Mouse (Mus musculus) forebrain, embryonic 10.5 days (tissue): ENCODE results near the gene Mt4. TPM values are rescaled to one million over a fixed set of nuclear protein-coding genes. Genes with fewer than 3 reads are reported as not detected.

ENCODE experiments used
- DNase-seq: peaks from one replicate; pipeline ENCODE4 v3.0.0-alpha.2; 2017; ENCODE audit warnings: low spot score; ENCODE audit errors: extremely low spot score
- H3K27ac ChIP-seq: fragments of 300-500 bp; sonication (generic); 2 replicates; pipeline ENCODE4 v1.5.1; 2016; ENCODE audit warnings: mild to moderate bottlenecking
- H3K27me3 ChIP-seq: fragments of 300-500 bp; sonication (generic); 2 replicates; pipeline ENCODE4 v1.6.1; 2016; ENCODE audit warnings: mild to moderate bottlenecking; ENCODE audit not compliant: poor library complexity, severe bottlenecking
- H3K36me3 ChIP-seq: fragments of 300-500 bp; sonication (generic); replicated peaks from 2 replicates; pipeline ENCODE4 v1.6.1; 2016; ENCODE audit warnings: mild to moderate bottlenecking, moderate library complexity
- H3K4me1 ChIP-seq: fragments of 300-500 bp; sonication (generic); 2 replicates; pipeline ENCODE4 v1.6.1; 2016
- H3K4me3 ChIP-seq: fragments of 300-500 bp; sonication (generic); 2 replicates; pipeline ENCODE4 v1.5.1; 2016; ENCODE audit warnings: mild to moderate bottlenecking, moderate library complexity
- H3K9me3 ChIP-seq: fragments of 300-500 bp; sonication (generic); 2 replicates; pipeline ENCODE4 v1.6.1; 2016; ENCODE audit warnings: mild to moderate bottlenecking, moderate library complexity
- WGBS: fragments of 180-500 bp; shearing (Covaris S2); methylation state at CpG from one replicate; pipeline ENCODE4 v1.1.7; 2016; 5-methylcytosine and 5-hydroxymethylcytosine counted together
- polyA plus RNA-seq: library from polyadenylated mRNA; unstranded; fragments of >200 nt; fragmentation: Nextera tagmentation; extraction: Ambion mirVana; gene quantifications from 2 replicates; pipeline ENCODE4 v1.2.1, GENCODE M21; 2016

The Mt4 gene
- polyA plus RNA-seq, 1 experiment from 2014 or later, result not detected

DNA sequence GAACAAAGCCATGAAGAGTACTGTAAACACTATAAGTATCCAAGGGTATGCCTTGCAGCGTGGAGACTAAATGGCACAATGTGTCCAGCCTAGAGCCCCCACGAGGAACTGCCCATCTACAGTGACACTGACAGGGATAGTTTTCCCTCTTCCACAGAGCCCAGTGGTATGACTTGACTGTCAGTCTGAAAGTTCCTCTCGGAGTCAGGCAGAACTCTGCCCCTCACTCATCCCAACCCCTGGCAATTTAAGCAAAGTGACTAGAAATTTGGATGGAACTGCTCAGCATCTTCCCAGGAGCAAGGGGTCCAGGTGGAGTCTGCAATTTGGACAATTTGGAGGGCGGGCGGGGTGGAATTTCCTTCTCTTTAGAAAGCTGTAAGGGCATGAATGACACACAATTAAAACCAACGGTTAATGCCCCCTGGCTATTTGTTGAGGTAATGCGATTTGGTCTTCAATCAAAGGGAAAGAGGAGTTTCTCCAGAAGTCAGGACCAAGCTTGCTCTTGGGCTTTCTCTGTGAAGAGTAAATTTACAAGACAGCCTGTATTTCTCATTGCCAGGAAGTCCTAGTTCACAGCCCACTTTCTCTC, 37.7 kb downstream of the Mt4 start:
- 19% methylated on average over 7 of the region's 7 CpGs for WGBS

DNA sequence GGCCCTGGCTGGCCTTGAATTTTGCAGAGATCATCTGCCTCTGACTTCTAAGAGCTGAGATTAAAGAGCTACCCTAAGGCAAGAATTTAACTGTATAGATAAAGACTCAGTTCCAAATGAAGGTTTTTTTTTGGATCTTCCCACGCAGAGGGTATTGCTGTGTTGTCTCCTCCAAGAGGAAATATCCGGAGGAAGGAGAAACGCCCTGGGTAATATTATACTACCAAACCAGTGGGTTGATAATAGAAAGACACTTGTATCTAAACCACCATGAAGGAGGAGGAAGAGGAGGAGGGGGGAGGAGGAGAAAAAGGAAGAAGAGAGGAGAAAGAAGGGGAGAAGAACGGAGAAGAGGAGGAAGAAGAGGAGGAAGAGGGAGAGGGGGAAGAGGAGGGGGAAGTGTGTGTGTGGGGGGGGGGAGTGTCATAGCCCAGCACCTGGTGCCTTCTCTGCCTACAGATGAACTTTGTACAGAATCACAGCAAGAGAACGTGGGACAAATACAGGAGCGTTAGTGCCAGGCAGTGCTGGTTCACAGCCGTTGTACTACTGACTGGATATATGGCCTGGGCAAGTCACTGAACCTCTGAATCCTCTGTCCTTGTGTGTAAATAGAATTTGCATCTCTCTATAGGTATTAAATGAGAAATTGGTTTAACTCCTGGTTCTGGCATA, 40.9 kb downstream of the Mt4 start:
- Histone ChIP-seq H3K9me3 (no peaks in the 10 kb centered on the region), H3K4me3 (no peak overlapping the region), H3K27ac (no peak overlapping the region), H3K4me1 (peaks cover 46% of the 10 kb centered on the region), H3K27me3 (peaks cover 100% of the 10 kb centered on the region), H3K36me3 (no peaks in the 10 kb centered on the region)
- DNase-seq, result no peak
- WGBS, result 63% methylated on average over 7 of the region's 7 CpGs

More for the DNA sequence above, 37.7 kb downstream of the Mt4 start:
- peaks cover 100% of the 10 kb centered on the region for H3K27me3 ChIP-seq
- no peak overlapping the region for H3K27ac ChIP-seq
- H3K36me3 ChIP-seq, result no peaks in the 10 kb centered on the region
- H3K4me3 ChIP-seq, result peak overlapping the region; percentile 5; the same call in 1 of the 2 replicates
- no peak for DNase-seq
- H3K4me1 ChIP-seq, result peaks cover 52% of the 10 kb centered on the region
- no peaks in the 10 kb centered on the region for H3K9me3 ChIP-seq

DNA sequence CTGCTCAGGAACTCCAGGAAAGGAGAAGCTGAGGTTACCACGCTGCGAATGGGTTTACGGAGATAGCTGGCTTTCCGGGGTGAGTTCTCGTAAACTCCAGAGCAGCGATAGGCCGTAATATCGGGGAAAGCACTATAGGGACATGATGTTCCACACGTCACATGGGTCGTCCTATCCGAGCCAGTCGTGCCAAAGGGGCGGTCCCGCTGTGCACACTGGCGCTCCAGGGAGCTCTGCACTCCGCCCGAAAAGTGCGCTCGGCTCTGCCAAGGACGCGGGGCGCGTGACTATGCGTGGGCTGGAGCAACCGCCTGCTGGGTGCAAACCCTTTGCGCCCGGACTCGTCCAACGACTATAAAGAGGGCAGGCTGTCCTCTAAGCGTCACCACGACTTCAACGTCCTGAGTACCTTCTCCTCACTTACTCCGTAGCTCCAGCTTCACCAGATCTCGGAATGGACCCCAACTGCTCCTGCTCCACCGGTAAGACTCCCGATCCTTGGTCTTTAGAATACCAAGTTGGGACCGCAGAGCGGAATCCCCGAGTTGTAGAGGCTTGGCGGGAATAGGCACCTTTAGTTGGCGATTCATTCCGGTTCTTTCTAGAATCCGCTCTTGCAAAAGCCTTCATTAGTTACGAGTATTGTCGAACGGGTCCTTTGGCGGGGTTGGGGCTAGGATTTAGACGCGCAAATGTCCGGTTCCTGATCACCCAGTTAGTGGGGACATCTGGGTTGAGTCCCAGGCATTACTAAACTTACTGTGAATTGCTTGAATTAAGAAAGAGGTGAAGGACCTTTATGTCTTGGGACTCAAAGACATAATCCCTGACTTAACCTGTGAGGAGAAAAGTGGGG, 42.1 kb downstream of the Mt4 start, which contains the start of gene Mt1:
TSS of gene Mt1 (plus strand) at position 226 of the 856 bp plus-strand sequence.
- Histone ChIP-seq H3K4me3 (peak within 1 kb of the TSS; percentile 52), H3K36me3 (no peaks in the 10 kb centered on the region), H3K27me3 (peaks cover 100% of the 10 kb centered on the region), H3K9me3 (no peaks in the 10 kb centered on the region), H3K27ac (peak within 1 kb of the TSS; percentile 71), H3K4me1 (peaks cover 48% of the 10 kb centered on the region)
- peak; percentile 78 for DNase-seq
- under 1% methylated on average over 50 of the region's 50 CpGs for WGBS

DNA sequence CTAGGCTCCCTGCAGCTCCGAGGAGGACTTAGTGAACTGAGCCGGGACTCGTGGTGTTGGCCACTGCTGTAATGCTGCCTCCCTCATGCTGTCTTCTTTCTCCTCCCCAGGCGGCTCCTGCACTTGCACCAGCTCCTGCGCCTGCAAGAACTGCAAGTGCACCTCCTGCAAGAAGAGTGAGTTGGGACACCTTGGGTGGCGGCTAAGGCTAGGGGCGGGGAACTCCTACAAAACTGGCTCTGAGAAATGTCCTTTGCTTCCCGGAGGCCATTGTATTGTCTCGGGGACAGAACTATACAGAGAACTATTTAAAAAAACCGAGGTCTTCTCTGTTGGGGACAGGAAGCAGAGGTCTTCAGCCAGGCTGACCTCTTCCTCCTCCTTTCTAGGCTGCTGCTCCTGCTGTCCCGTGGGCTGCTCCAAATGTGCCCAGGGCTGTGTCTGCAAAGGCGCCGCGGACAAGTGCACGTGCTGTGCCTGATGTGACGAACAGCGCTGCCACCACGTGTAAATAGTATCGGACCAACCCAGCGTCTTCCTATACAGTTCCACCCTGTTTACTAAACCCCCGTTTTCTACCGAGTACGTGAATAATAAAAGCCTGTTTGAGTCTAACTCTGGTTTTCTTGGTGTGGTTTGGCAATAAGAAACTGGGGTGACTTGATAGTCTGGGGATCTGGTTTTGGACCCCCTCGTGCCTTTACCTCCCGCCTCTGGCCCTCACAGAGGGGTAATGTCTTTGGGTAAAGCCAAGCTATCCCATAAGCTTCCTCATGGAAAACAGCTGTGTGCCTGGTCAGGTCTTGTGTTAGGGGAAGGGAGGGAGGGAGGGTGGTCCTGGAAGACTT, 42.9 kb downstream of the Mt4 start:
- H3K27me3 ChIP-seq, result peaks cover 100% of the 10 kb centered on the region
- peak overlapping the region; percentile 52 for H3K4me3 ChIP-seq
- DNase-seq, result peak; percentile 56
- peaks cover 46% of the 10 kb centered on the region for H3K4me1 ChIP-seq
- no peaks in the 10 kb centered on the region for H3K9me3 ChIP-seq
- WGBS, result 4% methylated on average over 25 of the region's 25 CpGs
- peak overlapping the region; percentile 71 for H3K27ac ChIP-seq
- no peaks in the 10 kb centered on the region for H3K36me3 ChIP-seq

GRCm38 (mm10) chr8:94180561-94180908, 43.5 kb downstream of the Mt4 start:
- H3K9me3 ChIP-seq, result no peaks in the 10 kb centered on the region
- H3K4me1 ChIP-seq, result peaks cover 44% of the 10 kb centered on the region
- peak overlapping the region; percentile 52 for H3K4me3 ChIP-seq

DNA sequence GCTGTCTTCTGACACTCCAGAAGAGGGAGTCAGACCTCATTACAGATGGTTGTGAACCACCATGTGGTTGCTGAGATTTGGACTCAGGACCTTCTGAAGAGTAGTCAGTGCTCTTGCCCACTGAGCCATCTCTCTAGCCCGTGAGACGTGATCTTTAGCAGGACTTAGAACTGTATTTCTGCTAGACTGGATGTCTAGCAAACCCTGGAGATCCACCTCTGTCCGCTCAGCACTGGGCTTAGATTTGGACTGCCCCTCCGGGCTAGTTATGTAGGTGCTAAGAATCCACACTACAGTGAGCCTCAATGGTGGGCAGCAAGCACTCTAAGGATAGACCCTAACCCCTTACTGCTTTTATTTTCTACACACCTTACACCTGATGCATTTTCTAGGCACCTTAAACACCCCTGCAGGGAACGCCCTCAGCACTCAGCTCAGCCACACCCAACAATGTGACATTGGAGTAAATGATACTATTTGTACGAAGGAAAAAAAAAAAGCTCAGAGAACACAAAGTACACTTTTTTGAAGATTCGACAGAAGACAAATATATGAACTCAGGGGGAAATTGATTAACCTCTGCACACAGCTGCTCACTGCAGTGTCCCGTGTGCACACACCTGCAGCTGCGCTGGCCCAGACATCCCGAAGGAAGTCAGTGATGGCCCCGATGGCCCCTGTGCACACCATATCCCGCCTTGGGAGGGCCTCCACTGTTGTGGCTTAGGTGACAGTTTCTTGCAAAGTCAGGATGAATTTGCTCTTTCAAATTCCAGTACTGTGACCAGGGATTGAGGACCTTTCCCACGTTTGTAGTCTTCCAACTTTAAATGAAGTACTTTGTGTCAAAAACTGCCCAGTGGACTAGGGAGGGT, 45.3 kb downstream of the Mt4 start:
- Histone ChIP-seq H3K27me3 (peaks cover 100% of the 10 kb centered on the region), H3K36me3 (no peaks in the 10 kb centered on the region), H3K27ac (0 out of 2 replicates have a peak overlapping the region, but pooled peaks have one; percentile 51), H3K9me3 (no peaks in the 10 kb centered on the region), H3K4me1 (peaks cover 57% of the 10 kb centered on the region), H3K4me3 (peak overlapping the region; percentile 44; the same call in 1 of the 2 replicates)
- no peak for DNase-seq
- 60% methylated on average over 13 of the region's 13 CpGs for WGBS

More at GRCm38 (mm10) chr8:94180561-94180908, 43.5 kb downstream of the Mt4 start:
- no peak for DNase-seq
- Histone ChIP-seq H3K27ac (no peak overlapping the region; the same call in 1 of the 2 replicates), H3K36me3 (no peaks in the 10 kb centered on the region), H3K27me3 (peaks cover 100% of the 10 kb centered on the region)
- 65% methylated on average over 1 of the region's 1 CpGs for WGBS

DNA sequence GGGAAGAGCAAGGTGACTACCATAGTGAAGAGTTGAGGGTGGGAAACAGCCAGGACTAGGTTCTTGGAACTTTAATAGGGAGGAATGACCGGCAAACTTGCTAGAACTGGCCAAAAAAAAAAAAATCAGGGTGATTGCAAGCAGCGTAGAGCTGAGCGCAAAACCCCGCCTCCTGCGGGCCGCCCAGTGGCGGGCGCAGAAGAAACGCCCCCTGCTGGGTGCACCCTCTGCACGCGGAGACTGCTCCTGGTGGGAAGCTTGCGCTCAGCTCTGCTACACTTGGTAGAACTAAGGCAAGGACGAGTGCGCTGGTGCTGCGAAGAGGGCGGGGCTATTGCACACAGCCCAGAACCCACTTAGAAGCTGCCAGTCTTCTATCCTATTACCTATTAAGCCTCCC, 46.1 kb downstream of the Mt4 start:
- no peaks in the 10 kb centered on the region for H3K36me3 ChIP-seq

DNA sequence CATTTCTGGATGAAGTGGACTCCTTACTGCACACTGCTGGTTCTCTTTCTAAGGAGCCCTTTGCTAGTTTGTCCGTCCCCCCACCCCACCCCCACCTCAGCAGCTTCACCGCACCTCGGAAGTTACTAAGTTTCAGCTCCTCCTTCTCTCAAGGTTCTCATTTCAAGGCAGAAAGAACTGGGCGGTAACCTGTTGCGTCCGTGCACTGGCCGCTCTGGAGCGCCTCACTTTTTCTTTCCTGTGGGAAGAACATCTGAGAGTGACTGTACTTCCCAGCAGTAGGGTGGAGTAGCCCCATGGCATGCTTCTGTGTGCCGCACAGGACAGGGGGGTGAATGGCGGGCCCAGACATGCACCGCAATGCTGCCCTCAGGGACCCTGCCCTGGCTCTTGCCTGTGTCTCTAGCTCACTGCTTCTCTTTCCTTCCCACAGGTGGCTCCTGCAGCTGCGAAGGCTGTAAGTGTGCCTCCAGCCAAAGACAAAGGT, 47.4 kb downstream of the Mt4 start:
- Histone ChIP-seq H3K36me3 (no peaks in the 10 kb centered on the region), H3K9me3 (no peaks in the 10 kb centered on the region), H3K4me3 (no peak overlapping the region), H3K27ac (0 out of 2 replicates have a peak overlapping the region, but pooled peaks have one; percentile 44), H3K4me1 (peaks cover 55% of the 10 kb centered on the region), H3K27me3 (peaks cover 98% of the 10 kb centered on the region)
- WGBS, result 17% methylated on average over 12 of the region's 12 CpGs
- DNase-seq, result no peak

More for the DNA sequence above, 46.1 kb downstream of the Mt4 start:
- peak; percentile 61 for DNase-seq
- WGBS, result 0% methylated on average over 16 of the region's 16 CpGs
- H3K9me3 ChIP-seq, result no peaks in the 10 kb centered on the region
- H3K4me3 ChIP-seq, result peak overlapping the region; percentile 44
- peaks cover 63% of the 10 kb centered on the region for H3K4me1 ChIP-seq
- H3K27ac ChIP-seq, result peak overlapping the region; percentile 51; the same call in 1 of the 2 replicates
- peaks cover 100% of the 10 kb centered on the region for H3K27me3 ChIP-seq

GRCm38 (mm10) chr8:94185791-94186190, 48.8 kb downstream of the Mt4 start:
- DNase-seq, result no peak
- H3K4me1 ChIP-seq, result peaks cover 52% of the 10 kb centered on the region
- H3K27ac ChIP-seq, result no peak overlapping the region
- no peak overlapping the region for H3K4me3 ChIP-seq
- H3K27me3 ChIP-seq, result peaks cover 97% of the 10 kb centered on the region
- H3K36me3 ChIP-seq, result no peaks in the 10 kb centered on the region
- WGBS, result 72% methylated on average over 6 of the region's 6 CpGs
- H3K9me3 ChIP-seq, result no peaks in the 10 kb centered on the region

DNA sequence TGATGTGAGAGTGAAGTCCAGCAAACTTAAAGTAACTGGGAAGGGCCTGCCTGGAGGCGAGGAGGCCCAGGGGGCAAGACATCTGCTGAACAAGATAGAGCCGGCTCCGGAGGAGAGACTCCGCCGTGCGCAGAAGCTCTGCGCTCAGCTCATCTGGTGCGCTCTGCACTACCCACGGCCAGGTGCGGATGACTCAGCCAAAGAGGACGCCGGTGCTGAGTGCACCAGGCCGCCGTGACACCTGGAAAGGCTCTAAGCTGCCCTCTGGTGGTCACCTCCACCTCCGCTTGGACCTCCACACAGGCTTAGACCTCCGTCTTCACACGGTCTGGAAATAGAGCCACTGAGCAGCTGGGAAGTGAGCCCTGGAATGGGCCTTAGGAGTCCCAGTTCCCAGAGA, 49.5 kb downstream of the Mt4 start:
- Histone ChIP-seq H3K27ac (peak overlapping the region; percentile 36; the same call in 1 of the 2 replicates), H3K4me3 (peak overlapping the region; percentile 34), H3K9me3 (no peaks in the 10 kb centered on the region), H3K36me3 (no peaks in the 10 kb centered on the region), H3K27me3 (peaks cover 90% of the 10 kb centered on the region), H3K4me1 (peaks cover 60% of the 10 kb centered on the region)
- WGBS, result 5% methylated on average over 17 of the region's 17 CpGs
- DNase-seq, result peak; percentile 74
